Comparison of ENCODE assay signal across 8 mouse cellular contexts in genomic region chr6:34354354-34355348, GRCm38 (mm10). TPM values are rescaled to one million over a fixed set of nuclear protein-coding genes. Genes with fewer than 3 reads are reported as not detected.
DNase-seq lines count a peak whose midpoint lies in the region; ATAC-seq and TF ChIP-seq lines count a peak whose summit lies in the region.

No protein-coding gene starts in this region.

- peak; percentile 46 to 81 for DNase-seq in adrenal gland, adult (ENCODE audit: inconsistent age in 2 of 2, low spot score in 1 of 2)
- DNase-seq in adrenal gland, adult 8-10 months: no peak
- DNase-seq in lung, postnatal 14 days: no peak
- peak; percentile 35 for DNase-seq in limb, embryonic 10.5 days (ENCODE audit: low spot score)
- DNase-seq in gastrocnemius, postnatal 14 days: no peak

- peak overlapping the region; percentile 62 for H3K4me2 ChIP-seq in lung, embryonic 16.5 days (ENCODE audit: low read depth, low read length)

- TF ChIP-seq POLR2A in small intestine, adult 2 months (IDR thresholded peaks at IDR 0.05; ENCODE audit: low read depth, low read length): no peak

- peak; percentile 53 for ATAC-seq in lung, embryonic 16.5 days (ENCODE audit: low read depth)
- no peak for ATAC-seq in erythroid progenitor cell, adult 5-6 weeks (replicated peaks; ENCODE audit: low FRiP score, poor library complexity, severe bottlenecking)

- H3K9ac ChIP-seq in lung, embryonic 16.5 days (ENCODE audit: low read length): peak overlapping the region; percentile 40

- H3K27me3 ChIP-seq in lung, embryonic 16.5 days (ENCODE audit: control insufficient read depth, insufficient read depth, low read depth, low read length): no peaks in the 10 kb centered on the region
- no peaks in the 10 kb centered on the region for H3K27me3 ChIP-seq in limb, embryonic 10.5 days (ENCODE audit: low read depth, poor library complexity, severe bottlenecking)
- H3K27me3 ChIP-seq in small intestine, adult 2 months (ENCODE audit: control insufficient read depth, insufficient read depth, low read length): no peaks in the 10 kb centered on the region

- 52% methylated on average over 8 of the region's 8 CpGs for WGBS in lung, embryonic 16.5 days
- 74% methylated on average over 8 of the region's 8 CpGs for WGBS in limb, embryonic 10.5 days
- 66% methylated on average over 8 of the region's 8 CpGs for WGBS in small intestine, adult 2 months

- intact Hi-C loops in gastrocnemius, postnatal 14 days (cut with DNase I; ENCODE audit: low total_unique reads): no loop called here

- no peak for TF ChIP-seq CTCF in small intestine, adult 2 months (IDR thresholded peaks at IDR 0.05; ENCODE audit: extremely low read depth, insufficient read length, insufficient replicate concordance, low read depth, low read length)

- no peaks in the 10 kb centered on the region for H3K36me3 ChIP-seq in lung, embryonic 16.5 days (ENCODE audit: control insufficient read depth, insufficient read depth, low read length)
- H3K36me3 ChIP-seq in limb, embryonic 10.5 days: no peaks in the 10 kb centered on the region
- no peaks in the 10 kb centered on the region for H3K36me3 ChIP-seq in small intestine, adult 2 months (ENCODE audit: control insufficient read depth, insufficient read depth, low read length)

- peak overlapping the region; percentile 60 for H3K27ac ChIP-seq in lung, embryonic 16.5 days (ENCODE audit: low read length)
- H3K27ac ChIP-seq in limb, embryonic 10.5 days: peak overlapping the region; percentile 83
- no peak overlapping the region for H3K27ac ChIP-seq in small intestine, adult 2 months (ENCODE audit: insufficient read depth, low read depth, low read length)

- no peaks in the 10 kb centered on the region for H3K9me3 ChIP-seq in lung, embryonic 16.5 days (ENCODE audit: control insufficient read depth, low read length)
- H3K9me3 ChIP-seq in limb, embryonic 10.5 days (replicated peaks): no peaks in the 10 kb centered on the region

- peaks cover 20% of the 10 kb centered on the region for H3K4me1 ChIP-seq in lung, embryonic 16.5 days (replicated peaks; ENCODE audit: control insufficient read depth, insufficient read depth, low read length)
- H3K4me1 ChIP-seq in limb, embryonic 10.5 days: peaks cover 20% of the 10 kb centered on the region
- H3K4me1 ChIP-seq in small intestine, adult 2 months (ENCODE audit: control insufficient read depth, insufficient read depth, insufficient read length, low read length): peaks cover 9% of the 10 kb centered on the region; the same call in 1 of the 2 replicates

- H3K4me3 ChIP-seq in lung, embryonic 16.5 days (ENCODE audit: low read length): peak overlapping the region; percentile 43
- peak overlapping the region; percentile 46 for H3K4me3 ChIP-seq in limb, embryonic 10.5 days
- H3K4me3 ChIP-seq in small intestine, adult 2 months (ENCODE audit: low read depth, low read length): peak overlapping the region; percentile 23

RNA-seq across cellular contexts. Expression of gene Akr1b8, which starts 0.7 kb away (rescaled TPM):
- total RNA-seq in adrenal gland, adult 8-10 months (2022): 100 to 1,000 TPM; 148 to 290 (median 206) TPM
- 7.5 and 8.2 TPM in 2 replicates for polyA plus RNA-seq in lung, embryonic 16.5 days (2015; fragmentation: Nextera tagmentation; extraction: Ambion mirVana)
- 9.2 and 9.4 TPM in 2 replicates for polyA plus RNA-seq in limb, embryonic 10.5 days (2016; fragmentation: Nextera tagmentation; extraction: Ambion mirVana)
- 2.0 and 23.5 TPM in 2 replicates for polyA plus RNA-seq in small intestine, adult 2 months (2012; rRNA removed)
- not detected in 2 replicates for total RNA-seq in erythroid progenitor cell, adult 5-6 weeks (2015; ENCODE audit: low replicate concordance)
- total RNA-seq in erythroid progenitor cell, adult 5-6 weeks (2017; ENCODE audit: low replicate concordance): not detected in 2 replicates
- 1 to 10 TPM; 2.8 to 5.0 TPM for total RNA-seq in gastrocnemius, postnatal 14 days (2021)

RNA-seq across cellular contexts. Expression of gene Akr1b10, which starts 29.4 kb away (rescaled TPM):
- total RNA-seq in adrenal gland, adult 8-10 months (2022): 100 to 1,000 TPM; 150 to 228 (median 186) TPM
- 25.3 and 28.2 TPM in 2 replicates for polyA plus RNA-seq in lung, embryonic 16.5 days (2015; fragmentation: Nextera tagmentation; extraction: Ambion mirVana)
- polyA plus RNA-seq in limb, embryonic 10.5 days (2016; fragmentation: Nextera tagmentation; extraction: Ambion mirVana): 14.6 and 17.6 TPM in 2 replicates
- polyA plus RNA-seq in small intestine, adult 2 months (2012; rRNA removed): 5.8 and 6.7 TPM in 2 replicates
- 11.9 and 16.8 TPM in 2 replicates for total RNA-seq in erythroid progenitor cell, adult 5-6 weeks (2015; ENCODE audit: low replicate concordance)
- 5.4 and 5.5 TPM in 2 replicates for total RNA-seq in erythroid progenitor cell, adult 5-6 weeks (2017; ENCODE audit: low replicate concordance)
- total RNA-seq in gastrocnemius, postnatal 14 days (2021): 10 to 100 TPM; 36.4 to 50.5 TPM

RNA-seq across cellular contexts. Expression of gene Akr1b3, which starts 37.4 kb away (rescaled TPM):
- 100 to 1,000 TPM; 283 to 310 (median 299) TPM for total RNA-seq in adrenal gland, adult 8-10 months (2022)
- 120 and 122 TPM in 2 replicates for polyA plus RNA-seq in lung, embryonic 16.5 days (2015; fragmentation: Nextera tagmentation; extraction: Ambion mirVana)
- polyA plus RNA-seq in limb, embryonic 10.5 days (2016; fragmentation: Nextera tagmentation; extraction: Ambion mirVana): 238 and 309 TPM in 2 replicates
- polyA plus RNA-seq in small intestine, adult 2 months (2012; rRNA removed): 38.3 and 51.3 TPM in 2 replicates
- total RNA-seq in erythroid progenitor cell, adult 5-6 weeks (2015; ENCODE audit: low replicate concordance): 33.2 and 46.9 TPM in 2 replicates
- 12.5 and 16.8 TPM in 2 replicates for total RNA-seq in erythroid progenitor cell, adult 5-6 weeks (2017; ENCODE audit: low replicate concordance)
- 100 to 1,000 TPM; 202 to 210 TPM for total RNA-seq in gastrocnemius, postnatal 14 days (2021)

RNA-seq across cellular contexts. Expression of gene Akr1b7, which starts 57.5 kb away (rescaled TPM):
- 1,000 to 10,000 TPM; 1,127 to 4,169 (median 2,179) TPM for total RNA-seq in adrenal gland, adult 8-10 months (2022)
- polyA plus RNA-seq in lung, embryonic 16.5 days (2015; fragmentation: Nextera tagmentation; extraction: Ambion mirVana): 0.38 TPM in 1 of 2 replicates, not detected in the other
- 0.26 TPM in 1 of 2 replicates, not detected in the other for polyA plus RNA-seq in limb, embryonic 10.5 days (2016; fragmentation: Nextera tagmentation; extraction: Ambion mirVana)
- polyA plus RNA-seq in small intestine, adult 2 months (2012; rRNA removed): 14.6 and 30.1 TPM in 2 replicates
- 1.1 TPM in 1 of 2 replicates, not detected in the other for total RNA-seq in erythroid progenitor cell, adult 5-6 weeks (2015; ENCODE audit: low replicate concordance)
- 0.77 TPM in 1 of 2 replicates, not detected in the other for total RNA-seq in erythroid progenitor cell, adult 5-6 weeks (2017; ENCODE audit: low replicate concordance)
- not detected for total RNA-seq in gastrocnemius, postnatal 14 days (2021)

Comparison
In these comparisons a context has a peak if more than half of its experiments do, and no peak if none do; other contexts are left out.
1. DNase-seq: peak in adrenal gland, adult (2 of 2) and limb, embryonic 10.5 days (single experiment); none in adrenal gland, adult 8-10 months (single experiment), lung, postnatal 14 days (single experiment) and gastrocnemius, postnatal 14 days (single experiment).
2. RNA of gene Akr1b8, which starts 0.7 kb away (total RNA-seq): 148 to 290 TPM in adrenal gland, adult 8-10 months; 2.8 to 5.0 TPM in gastrocnemius, postnatal 14 days and not detected in erythroid progenitor cell, adult 5-6 weeks; every median in the first group is over 10 times any median in the second.
3. RNA of gene Akr1b3, which starts 37.4 kb away (total RNA-seq): 283 to 310 TPM in adrenal gland, adult 8-10 months and 202 to 210 TPM in gastrocnemius, postnatal 14 days; 12.5 to 46.9 TPM in erythroid progenitor cell, adult 5-6 weeks; every median in the first group is over 4 times any median in the second.
4. Peak in every context shown above with its lines, with median percentiles within 50 percentile points of each other: H3K4me3 ChIP-seq.